Mouse (Mus musculus): ENCODE measurements around the gene Stag1. TPM values are rescaled to one million over a fixed set of nuclear protein-coding genes. Genes with fewer than 3 reads are reported as not detected.

The Stag1 gene
- total RNA-seq, 2 experiments from 2014 or later = 49.5 to 50.4 TPM

GRCm38 (mm10) chr9:100603156-100603555 lies 5.6 kb downstream of the Stag1 start:
- no peak for DNase-seq (ENCODE audit: extremely low spot score in 1 of 2, low spot score in 1 of 2)

- DNase-seq (ENCODE audit: extremely low spot score in 1 of 2, low spot score in 1 of 2) = no peak
These were observed 7.9 kb downstream of the Stag1 start for GRCm38 (mm10) chr9:100605522-100605921.

- peak in 1 of 2 experiments; percentile 7 for DNase-seq (ENCODE audit: extremely low spot score in 1 of 2, low spot score in 1 of 2)
These were observed 8.5 kb downstream of the Stag1 start for GRCm38 (mm10) chr9:100605985-100606554.

GRCm38 (mm10) chr9:100613501-100614071 lies 16.0 kb downstream of the Stag1 start:
- no peak for DNase-seq (ENCODE audit: extremely low spot score in 1 of 2, low spot score in 1 of 2)

GRCm38 (mm10) chr9:100616947-100617346 lies 19.3 kb downstream of the Stag1 start:
- DNase-seq (ENCODE audit: extremely low spot score in 1 of 2, low spot score in 1 of 2) = peak in 1 of 2 experiments; percentile 51

- DNase-seq (ENCODE audit: extremely low spot score in 1 of 2, low spot score in 1 of 2) = no peak
These were observed 28.7 kb downstream of the Stag1 start for GRCm38 (mm10) chr9:100626258-100626657.

- no peak for DNase-seq (ENCODE audit: extremely low spot score in 1 of 2, low spot score in 1 of 2)
These were observed 43.2 kb downstream of the Stag1 start for GRCm38 (mm10) chr9:100640754-100641153.

GRCm38 (mm10) chr9:100641391-100642085 lies 43.9 kb downstream of the Stag1 start:
- no peak for DNase-seq (ENCODE audit: extremely low spot score in 1 of 2, low spot score in 1 of 2)

GRCm38 (mm10) chr9:100642186-100642839 lies 44.7 kb downstream of the Stag1 start:
- DNase-seq (ENCODE audit: extremely low spot score in 1 of 2, low spot score in 1 of 2) = peak in 1 of 2 experiments; percentile 18

- peak; percentile 100 for DNase-seq (ENCODE audit: extremely low spot score in 1 of 2, low spot score in 1 of 2)
These were observed 45.5 kb downstream of the Stag1 start for GRCm38 (mm10) chr9:100642840-100643697.

GRCm38 (mm10) chr9:100644071-100644771 lies 46.6 kb downstream of the Stag1 start:
- peak; percentile 47 to 57 for DNase-seq (ENCODE audit: extremely low spot score in 1 of 2, low spot score in 1 of 2)

- DNase-seq (ENCODE audit: extremely low spot score in 1 of 2, low spot score in 1 of 2) = no peak
These were observed 47.7 kb downstream of the Stag1 start for GRCm38 (mm10) chr9:100645026-100645940.

- no peak for DNase-seq (ENCODE audit: extremely low spot score in 1 of 2, low spot score in 1 of 2)
These were observed 48.7 kb downstream of the Stag1 start for GRCm38 (mm10) chr9:100646276-100646675.

GRCm38 (mm10) chr9:100647774-100648323 lies 50.3 kb downstream of the Stag1 start:
- DNase-seq (ENCODE audit: extremely low spot score in 1 of 2, low spot score in 1 of 2) = peak in 1 of 2 experiments; percentile 61

- DNase-seq (ENCODE audit: extremely low spot score in 1 of 2, low spot score in 1 of 2) = no peak
These were observed 56.5 kb downstream of the Stag1 start for GRCm38 (mm10) chr9:100654104-100654503.

GRCm38 (mm10) chr9:100656058-100656457 lies 58.5 kb downstream of the Stag1 start:
- DNase-seq (ENCODE audit: extremely low spot score in 1 of 2, low spot score in 1 of 2) = no peak

GRCm38 (mm10) chr9:100660587-100660986 lies 63.0 kb downstream of the Stag1 start:
- no peak for DNase-seq (ENCODE audit: extremely low spot score in 1 of 2, low spot score in 1 of 2)

- no peak for DNase-seq (ENCODE audit: extremely low spot score in 1 of 2, low spot score in 1 of 2)
These were observed 66.0 kb downstream of the Stag1 start for GRCm38 (mm10) chr9:100663473-100664134.

Data from layer of hippocampus, postnatal 25 days (tissue).